Mouse (Mus musculus) limb, embryonic 11.5 days (tissue): ENCODE measurements at regions not wholly inside any gene's neighbourhood (a gene's known extent, or its start where the extent isn't known, plus 50 kb on each side); places are given as distances from the start of the nearest gene placed in this dataset.
A peak's percentile ranks its signal among the peaks of the same experiment; 100 is the strongest.

Experiments used
- ATAC-seq: fragments of 200-750 bp; cut with Nextera tagmentation; 2 replicates; pipeline ENCODE4 v1.8.0; 2017; ENCODE audit warnings: low read depth; ENCODE audit not compliant: insufficient number of reproducible peaks, low FRiP score, low TSS enrichment
- DNase-seq: peaks from one replicate; pipeline ENCODE4 v3.0.0-alpha.2; 2015; ENCODE audit warnings: low spot score
- H3K27ac ChIP-seq: fragments of 300-500 bp; sonication (generic); replicated peaks from 2 replicates; pipeline ENCODE4 v1.5.1; 2014; ENCODE audit warnings: low read depth, mild to moderate bottlenecking, low read length
- H3K27me3 ChIP-seq: fragments of 300-500 bp; sonication (generic); 2 replicates; pipeline ENCODE4 v1.6.1; 2014; ENCODE audit warnings: mild to moderate bottlenecking, low read length, mixed read lengths; ENCODE audit not compliant: control insufficient read depth, insufficient read depth
- H3K36me3 ChIP-seq: fragments of 300-500 bp; sonication (generic); 2 replicates; pipeline ENCODE4 v1.6.1; 2014; ENCODE audit warnings: mild to moderate bottlenecking, low read length, moderate library complexity, mixed read lengths; ENCODE audit not compliant: control insufficient read depth, insufficient read depth
- H3K4me1 ChIP-seq: fragments of 300-500 bp; sonication (generic); 2 replicates; pipeline ENCODE4 v1.6.1; 2014; ENCODE audit warnings: low read length, mixed read lengths; ENCODE audit not compliant: control insufficient read depth, insufficient read depth
- H3K4me2 ChIP-seq: fragments of 300-500 bp; sonication (generic); 2 replicates; pipeline ENCODE4 v1.6.1; 2014; ENCODE audit warnings: low read depth, mild to moderate bottlenecking, moderate library complexity; ENCODE audit not compliant: severe bottlenecking
- H3K4me3 ChIP-seq: fragments of 300-500 bp; sonication (generic); 2 replicates; pipeline ENCODE4 v1.5.1; 2014; ENCODE audit warnings: low read depth, low read length
- H3K9ac ChIP-seq: fragments of 300-500 bp; sonication (generic); 2 replicates; pipeline ENCODE4 v1.6.1; 2014; ENCODE audit warnings: mild to moderate bottlenecking, low read length
- H3K9me3 ChIP-seq: fragments of 300-500 bp; sonication (generic); 2 replicates; pipeline ENCODE4 v1.6.1; 2016; ENCODE audit warnings: low read length; ENCODE audit not compliant: control insufficient read depth
- WGBS: fragments of 180-500 bp; shearing (Covaris S2); extraction: QIAGEN DNeasy Blood & Tissue Kit; methylation state at CpG from one replicate; pipeline ENCODE4 v1.1.7; 2014; 5-methylcytosine and 5-hydroxymethylcytosine counted together

DNA sequence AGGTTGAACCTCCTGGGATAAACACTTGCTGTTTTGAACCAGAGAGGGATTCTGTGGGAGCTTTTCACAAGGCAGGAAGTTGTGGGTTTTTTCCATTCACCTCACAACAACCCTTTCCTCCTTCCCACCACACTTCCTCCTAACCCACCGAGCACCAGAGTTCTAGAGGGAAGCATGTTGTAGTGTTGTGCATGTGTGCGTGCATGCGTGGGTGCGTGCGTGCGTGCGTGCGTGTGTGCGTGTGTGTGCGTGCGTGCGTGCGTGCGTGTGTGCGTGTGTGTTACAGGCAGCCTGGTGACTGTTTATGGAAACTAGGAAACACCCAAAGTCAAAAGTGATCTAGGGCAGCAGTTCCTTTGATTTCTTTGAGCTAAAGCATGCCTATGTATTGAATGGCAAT lies 186.5 kb upstream of the Klf7 start:
- no peak for ATAC-seq

DNA sequence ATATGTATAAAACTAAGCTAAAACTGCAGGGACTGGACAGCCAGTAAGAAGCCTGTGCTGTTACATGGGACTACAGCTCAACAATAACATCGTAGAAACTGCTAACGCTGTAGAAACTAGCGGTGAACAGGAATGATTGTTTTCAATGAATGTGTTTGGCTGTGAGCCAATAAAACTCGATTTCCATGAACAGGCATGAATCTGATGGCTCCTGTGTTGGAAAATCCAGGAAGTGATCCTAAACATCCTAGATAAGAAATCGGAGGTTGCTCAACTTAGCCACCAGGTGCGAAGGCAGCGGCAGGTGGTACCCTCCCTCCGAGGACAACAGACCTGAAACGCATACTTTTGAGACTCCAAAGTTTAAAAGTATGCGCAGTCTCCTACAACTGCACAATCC lies 186.0 kb upstream of the Klf7 start:
- no peaks in the 10 kb centered on the region for H3K4me1 ChIP-seq
- no peaks in the 10 kb centered on the region for H3K9me3 ChIP-seq
- H3K27me3 ChIP-seq: no peaks in the 10 kb centered on the region
- ATAC-seq (no peak), DNase-seq (no peak)
- 84% methylated on average over 10 of the region's 10 CpGs for WGBS
- H3K4me2 ChIP-seq: no peak overlapping the region
- no peaks in the 10 kb centered on the region for H3K36me3 ChIP-seq
- no peak overlapping the region for H3K9ac ChIP-seq
- no peak overlapping the region for H3K27ac ChIP-seq
- H3K4me3 ChIP-seq: no peak overlapping the region

More for the DNA sequence above, 186.5 kb upstream of the Klf7 start:
- no peak overlapping the region for H3K9ac ChIP-seq
- H3K4me2 ChIP-seq: no peak overlapping the region
- H3K27me3 ChIP-seq: no peaks in the 10 kb centered on the region
- H3K4me1 ChIP-seq: no peaks in the 10 kb centered on the region
- H3K36me3 ChIP-seq: no peaks in the 10 kb centered on the region
- H3K4me3 ChIP-seq: no peak overlapping the region
- no peaks in the 10 kb centered on the region for H3K9me3 ChIP-seq
- DNase-seq: no peak
- WGBS: 92% methylated on average over 15 of the region's 15 CpGs
- H3K27ac ChIP-seq: no peak overlapping the region

DNA sequence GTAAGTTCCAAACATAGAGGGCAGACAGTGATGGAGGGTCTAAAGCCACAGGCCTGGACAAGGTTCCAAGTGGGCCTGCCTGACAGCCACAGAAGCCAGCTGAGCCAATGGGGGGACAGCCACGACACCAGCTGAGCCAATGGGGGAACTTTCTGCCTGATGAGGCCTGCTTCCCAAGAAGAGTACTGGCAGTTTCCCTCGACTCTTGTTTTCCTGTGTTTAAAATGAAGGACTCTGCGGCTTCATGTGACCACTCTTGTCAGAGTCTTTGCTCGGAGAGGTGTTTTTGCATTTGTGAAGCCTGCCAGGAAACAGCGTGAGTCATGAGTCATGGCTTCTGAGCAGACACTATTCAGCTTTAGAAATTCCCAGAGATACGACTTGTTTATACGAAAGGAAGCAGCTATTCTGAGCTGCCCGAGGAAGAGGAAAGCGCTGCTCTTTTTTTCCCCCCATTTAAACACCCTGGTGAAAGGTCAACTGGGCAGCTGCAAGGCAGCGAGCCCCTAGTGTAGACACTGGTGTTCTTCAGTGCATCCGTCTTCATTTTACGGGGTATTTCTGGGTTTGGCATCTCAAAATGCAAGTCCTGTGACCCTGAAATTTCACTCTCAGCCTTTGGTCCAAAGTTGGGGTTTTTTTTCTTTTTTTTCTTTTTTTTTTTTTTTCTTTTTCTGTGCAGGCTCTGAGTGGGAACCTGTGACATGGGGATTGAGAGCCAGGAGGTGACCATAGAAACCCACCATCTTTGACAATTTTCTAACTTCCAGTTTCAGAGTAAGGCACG lies 183.5 kb upstream of the Klf7 start:
- Histone ChIP-seq H3K36me3 (no peaks in the 10 kb centered on the region), H3K4me1 (no peaks in the 10 kb centered on the region), H3K9ac (no peak overlapping the region), H3K4me3 (no peak overlapping the region), H3K27me3 (no peaks in the 10 kb centered on the region), H3K4me2 (no peak overlapping the region), H3K9me3 (no peaks in the 10 kb centered on the region), H3K27ac (no peak overlapping the region)
- ATAC-seq (no peak), DNase-seq (peak; percentile 27)
- WGBS: 54% methylated on average over 13 of the region's 13 CpGs

DNA sequence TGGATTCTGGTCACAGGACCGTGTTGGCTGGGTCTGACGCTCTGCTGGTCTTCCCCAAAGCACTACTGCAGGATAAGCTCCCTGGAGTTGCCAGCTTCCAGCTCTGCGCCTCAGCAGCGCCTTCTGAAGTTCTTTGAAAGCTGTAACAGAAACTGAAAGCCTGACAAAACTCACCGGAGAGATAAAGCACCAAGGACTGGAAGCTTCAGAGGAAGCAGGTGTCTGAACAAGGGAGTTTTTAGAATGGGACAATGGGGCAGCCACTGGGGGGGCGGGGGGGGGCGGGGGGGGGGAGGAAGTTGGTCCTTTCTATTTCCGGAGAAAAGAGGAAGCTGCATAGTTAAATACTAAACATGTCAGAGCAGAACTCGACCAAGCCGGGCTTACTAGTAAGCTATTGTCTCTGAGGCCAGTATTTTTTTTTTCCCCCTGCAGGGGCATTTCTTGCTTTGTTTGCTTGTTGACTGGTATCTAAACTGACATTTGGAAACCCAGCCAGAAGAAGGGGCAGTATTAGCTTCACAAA lies 180.8 kb upstream of the Klf7 start:
- Histone ChIP-seq H3K27ac (no peak overlapping the region), H3K36me3 (no peaks in the 10 kb centered on the region), H3K4me3 (no peak overlapping the region), H3K9ac (no peak overlapping the region), H3K4me1 (no peaks in the 10 kb centered on the region), H3K27me3 (no peaks in the 10 kb centered on the region), H3K9me3 (no peaks in the 10 kb centered on the region), H3K4me2 (no peak overlapping the region)
- WGBS: 34% methylated on average over 10 of the region's 10 CpGs
- no peak for ATAC-seq
- DNase-seq: no peak

DNA sequence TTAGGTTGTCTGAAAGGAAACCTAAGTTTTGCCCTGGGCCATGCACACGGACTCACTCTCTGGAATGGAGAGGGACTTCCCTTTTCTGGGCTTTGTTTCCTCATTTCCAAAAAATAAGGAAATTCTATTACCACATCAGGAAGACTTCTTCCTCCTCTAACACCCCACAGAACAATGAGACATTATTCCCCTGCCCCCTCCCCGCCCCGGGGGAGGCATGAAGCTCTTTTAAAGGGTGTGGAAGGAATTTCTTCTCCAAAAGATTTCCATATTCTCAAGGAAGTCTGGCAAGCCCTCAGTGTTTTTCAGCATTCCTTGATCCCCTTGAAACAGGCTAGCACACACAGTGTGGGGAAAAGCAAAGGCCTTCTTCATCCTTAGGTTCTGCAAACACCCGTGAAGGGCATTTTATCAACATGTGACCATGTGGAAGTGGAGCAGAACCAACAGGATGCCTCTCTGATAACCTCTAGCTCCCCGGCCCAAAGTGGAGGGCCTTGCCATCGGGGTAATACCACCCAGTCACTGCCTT lies 179.5 kb upstream of the Klf7 start:
- 62% methylated on average over 6 of the region's 6 CpGs for WGBS
- H3K27me3 ChIP-seq: no peaks in the 10 kb centered on the region
- no peak for ATAC-seq
- H3K27ac ChIP-seq: no peak overlapping the region
- no peaks in the 10 kb centered on the region for H3K9me3 ChIP-seq
- no peak overlapping the region for H3K9ac ChIP-seq
- no peak for DNase-seq
- H3K4me3 ChIP-seq: no peak overlapping the region
- no peaks in the 10 kb centered on the region for H3K4me1 ChIP-seq
- H3K36me3 ChIP-seq: no peaks in the 10 kb centered on the region
- H3K4me2 ChIP-seq: no peak overlapping the region

GRCm38 (mm10) chr1:64300951-64301529 lies 179.0 kb upstream of the Klf7 start:
- Histone ChIP-seq H3K9ac (no peak overlapping the region), H3K4me2 (no peak overlapping the region), H3K9me3 (no peaks in the 10 kb centered on the region), H3K27me3 (no peaks in the 10 kb centered on the region), H3K4me3 (no peak overlapping the region), H3K36me3 (no peaks in the 10 kb centered on the region), H3K4me1 (no peaks in the 10 kb centered on the region), H3K27ac (no peak overlapping the region)
- 84% methylated on average over 8 of the region's 8 CpGs for WGBS
- no peak for DNase-seq
- ATAC-seq: no peak

GRCm38 (mm10) chr1:64298950-64299349 lies 176.9 kb upstream of the Klf7 start:
- WGBS: 63% methylated on average over 2 of the region's 2 CpGs
- Histone ChIP-seq H3K36me3 (no peaks in the 10 kb centered on the region), H3K27ac (no peak overlapping the region), H3K4me3 (no peak overlapping the region), H3K27me3 (no peaks in the 10 kb centered on the region), H3K4me1 (no peaks in the 10 kb centered on the region), H3K9me3 (no peaks in the 10 kb centered on the region), H3K9ac (no peak overlapping the region), H3K4me2 (no peak overlapping the region)
- no peak for ATAC-seq
- DNase-seq: no peak

DNA sequence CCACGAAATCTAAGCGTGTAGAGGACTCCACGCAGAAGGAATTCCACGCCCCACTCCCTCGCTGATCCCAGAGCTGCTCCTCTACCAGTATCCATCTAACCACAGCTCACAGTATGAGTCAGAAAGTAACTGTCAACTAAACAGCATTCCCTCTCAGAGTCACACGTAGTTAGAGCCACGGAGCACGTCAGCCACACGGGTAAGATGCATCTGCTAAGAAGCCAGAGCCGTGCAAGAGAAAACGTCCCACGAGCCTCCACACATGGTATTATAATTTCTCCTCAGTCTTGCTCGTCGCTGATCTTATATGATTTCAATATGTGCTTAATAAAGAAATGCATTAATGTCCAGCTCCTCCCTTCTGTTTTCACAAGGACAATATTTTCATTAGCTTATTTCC lies 176.1 kb upstream of the Klf7 start:
- Histone ChIP-seq H3K27ac (no peak overlapping the region), H3K4me1 (no peaks in the 10 kb centered on the region), H3K9me3 (no peaks in the 10 kb centered on the region), H3K36me3 (no peaks in the 10 kb centered on the region), H3K4me3 (no peak overlapping the region), H3K4me2 (no peak overlapping the region), H3K9ac (no peak overlapping the region), H3K27me3 (no peaks in the 10 kb centered on the region)
- ATAC-seq (no peak), DNase-seq (no peak)
- 89% methylated on average over 14 of the region's 14 CpGs for WGBS
